Mouse (Mus musculus): Measurements from ENCODE around the gene Rassf3.

Gene Rassf3

GRCm38 (mm10) chr10:121429581-121429980, 46.6 kb downstream of the Rassf3 start:
- no peak for DNase-seq

GRCm38 (mm10) chr10:121429089-121429488, 47.1 kb downstream of the Rassf3 start:
- peak; percentile 51 to 62 for DNase-seq

GRCm38 (mm10) chr10:121428011-121428711, 48.0 kb downstream of the Rassf3 start:
- no peak for DNase-seq

GRCm38 (mm10) chr10:121427136-121427535, 49.0 kb downstream of the Rassf3 start:
- peak in 1 of 2 experiments; percentile 48 for DNase-seq

- peak in 1 of 2 experiments; percentile 49 for DNase-seq
These were observed 49.6 kb downstream of the Rassf3 start for GRCm38 (mm10) chr10:121426458-121427070.

GRCm38 (mm10) chr10:121425506-121426025, 50.6 kb downstream of the Rassf3 start:
- no peak for DNase-seq

- no peak for DNase-seq
These were observed 51.1 kb downstream of the Rassf3 start for GRCm38 (mm10) chr10:121425079-121425478.

GRCm38 (mm10) chr10:121424455-121424854, 51.7 kb downstream of the Rassf3 start:
- DNase-seq, result no peak

- peak in 1 of 2 experiments; percentile 36 for DNase-seq
These were observed 52.4 kb downstream of the Rassf3 start for GRCm38 (mm10) chr10:121423541-121424349.

GRCm38 (mm10) chr10:121422294-121422693, 53.9 kb downstream of the Rassf3 start:
- no peak for DNase-seq

GRCm38 (mm10) chr10:121421657-121422290, 54.4 kb downstream of the Rassf3 start:
- DNase-seq, result no peak

- DNase-seq, result no peak
These were observed 55.1 kb downstream of the Rassf3 start for GRCm38 (mm10) chr10:121421023-121421422.

- no peak for DNase-seq
These were observed 56.3 kb downstream of the Rassf3 start for GRCm38 (mm10) chr10:121419640-121420470.

- DNase-seq, result no peak
These were observed 57.3 kb downstream of the Rassf3 start for GRCm38 (mm10) chr10:121418835-121419234.

- DNase-seq, result no peak
These were observed 62.0 kb downstream of the Rassf3 start for GRCm38 (mm10) chr10:121414127-121414526.

GRCm38 (mm10) chr10:121412824-121413223, 63.3 kb downstream of the Rassf3 start:
- no peak for DNase-seq

GRCm38 (mm10) chr10:121411721-121412455, 64.3 kb downstream of the Rassf3 start:
- peak in 1 of 2 experiments; percentile 62 for DNase-seq

- no peak for DNase-seq
These were observed 66.4 kb downstream of the Rassf3 start for GRCm38 (mm10) chr10:121409717-121410116.

GRCm38 (mm10) chr10:121403946-121404345, 72.2 kb downstream of the Rassf3 start:
- no peak for DNase-seq

GRCm38 (mm10) chr10:121403104-121403503, 73.0 kb downstream of the Rassf3 start:
- DNase-seq, result no peak

- DNase-seq, result no peak
These were observed 75.1 kb downstream of the Rassf3 start for GRCm38 (mm10) chr10:121401005-121401404.

All from kidney, adult 8-10 months (tissue).